8 mouse cellular contexts compared by ENCODE assay signal in the genomic region with DNA sequence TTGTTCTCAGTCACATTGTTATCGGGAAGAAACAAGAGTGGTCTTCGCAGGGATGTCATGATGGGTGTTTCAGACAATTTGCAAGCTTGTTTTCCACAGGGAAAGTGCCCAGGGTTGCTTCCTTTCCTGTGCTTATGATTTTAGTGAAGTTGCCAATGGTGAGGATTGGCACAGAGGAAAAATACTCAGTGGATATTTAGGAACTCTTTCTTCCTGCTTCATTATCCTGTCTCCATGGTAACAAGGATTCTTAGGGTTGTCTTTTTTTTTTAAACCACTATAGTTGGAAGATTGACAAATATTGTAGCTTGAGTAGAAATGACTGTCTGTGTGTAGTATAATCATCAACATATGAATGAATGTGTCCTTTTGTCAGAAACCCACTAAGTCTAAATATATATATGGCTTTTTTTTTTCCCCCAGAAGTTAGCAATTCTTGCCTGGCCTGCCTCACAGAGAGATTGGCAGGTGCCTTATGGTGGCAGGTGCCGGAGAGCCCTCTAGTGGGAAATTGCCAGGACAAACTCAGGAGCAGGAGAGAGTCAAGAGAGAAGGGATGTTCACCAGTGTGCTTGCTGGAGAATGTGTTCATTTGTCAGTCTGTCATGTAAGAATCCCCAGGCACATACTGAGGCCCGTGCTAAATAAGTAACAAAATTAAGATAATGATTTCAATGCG. TPM values are rescaled to one million over a fixed set of nuclear protein-coding genes. Genes with fewer than 3 reads are reported as not detected.
DNase-seq lines count a peak whose midpoint lies in the region; ATAC-seq and TF ChIP-seq lines count a peak whose summit lies in the region.

No protein-coding gene starts in this region.

- H3K4me3 ChIP-seq in left cerebral cortex, adult 2 months, result no peak overlapping the region

- peak in 1 of 2 experiments; percentile 35 for DNase-seq in left cerebral cortex, adult 2 months (ENCODE audit: extremely low spot score in 1 of 2, low spot score in 2 of 2)
- no peak for DNase-seq in left cerebral cortex, postnatal 4 days
- DNase-seq in brain, embryonic 18.5 days (ENCODE audit: low read depth, low spot score), result peak; percentile 58
- DNase-seq in cerebellum, postnatal 25 days, result peak; percentile 70 to 79
- DNase-seq in lung, postnatal 10 days, result peak; percentile 41
- no peak for DNase-seq in yolk sac, embryonic 10.5 days (ENCODE audit: low spot score)
- no peak for DNase-seq in gastrocnemius, postnatal 10 days

- intact Hi-C loops in left cerebral cortex, adult 2 months (cut with DNase I), result loop anchor here (2.0 kb wide), 1 partner anchor 86 kb away; no protein-coding TSS in a partner anchor
- intact Hi-C loops in left cerebral cortex, postnatal 4 days (cut with DNase I), result no loop called here

- peak; percentile 39 for TF ChIP-seq CTCF in left cerebral cortex, adult 2 months (IDR thresholded peaks at IDR 0.05)

- no peak for ATAC-seq in megakaryocyte-erythroid progenitor cell, adult 5-6 weeks (replicated peaks; ENCODE audit: low FRiP score, low TSS enrichment, poor library complexity, severe bottlenecking)

- no peak overlapping the region for H3K27ac ChIP-seq in left cerebral cortex, adult 2 months

RNA-seq across cellular contexts. Expression of a gene that starts 49.4 kb away (rescaled TPM):
- 100 to 1,000 TPM in 1 of 2 experiments, 10 to 100 TPM in 1; 92.3 to 108 TPM for total RNA-seq in left cerebral cortex, adult 2 months (2021)
- 10 to 100 TPM; 21.9 to 22.6 TPM for total RNA-seq in left cerebral cortex, postnatal 4 days (2021)
- not detected in 2 replicates for total RNA-seq in megakaryocyte-erythroid progenitor cell, adult 5-6 weeks (2014; fragmentation: Nextera tagmentation)
- not detected in 2 replicates for total RNA-seq in megakaryocyte-erythroid progenitor cell, adult 5-6 weeks (2017)
- 10 to 100 TPM in 1 of 2 experiments, 1 to 10 TPM in 1; 9.7 to 10.4 TPM for total RNA-seq in gastrocnemius, postnatal 10 days (2021)

Comparison
In these comparisons a context has a peak if more than half of its experiments do, and no peak if none do; other contexts are left out.
1. DNase-seq: peak in brain, embryonic 18.5 days (single experiment), cerebellum, postnatal 25 days (2 of 2) and lung, postnatal 10 days (single experiment); none in left cerebral cortex, postnatal 4 days (single experiment), yolk sac, embryonic 10.5 days (single experiment) and gastrocnemius, postnatal 10 days (single experiment).
2. RNA of a gene that starts 49.4 kb away (total RNA-seq): 92.3 to 108 TPM in left cerebral cortex, adult 2 months, 21.9 to 22.6 TPM in left cerebral cortex, postnatal 4 days and 9.7 to 10.4 TPM in gastrocnemius, postnatal 10 days; not detected in megakaryocyte-erythroid progenitor cell, adult 5-6 weeks; every median in the first group is over 10 times any median in the second.